Mouse (Mus musculus) lung, postnatal 0 days (tissue): ENCODE results near the gene Actl6b.

ENCODE experiments used
- CTCF ChIP-seq: IDR thresholded peaks from 2 replicates; pipeline ENCODE4 v1.5.1; 2016; ENCODE audit warnings: antibody characterized with exemption, mild to moderate bottlenecking
- EP300 ChIP-seq: IDR thresholded peaks from 2 replicates; pipeline ENCODE4 v1.6.1; 2016; ENCODE audit warnings: antibody characterized with exemption, mild to moderate bottlenecking, control low read depth

DNA sequence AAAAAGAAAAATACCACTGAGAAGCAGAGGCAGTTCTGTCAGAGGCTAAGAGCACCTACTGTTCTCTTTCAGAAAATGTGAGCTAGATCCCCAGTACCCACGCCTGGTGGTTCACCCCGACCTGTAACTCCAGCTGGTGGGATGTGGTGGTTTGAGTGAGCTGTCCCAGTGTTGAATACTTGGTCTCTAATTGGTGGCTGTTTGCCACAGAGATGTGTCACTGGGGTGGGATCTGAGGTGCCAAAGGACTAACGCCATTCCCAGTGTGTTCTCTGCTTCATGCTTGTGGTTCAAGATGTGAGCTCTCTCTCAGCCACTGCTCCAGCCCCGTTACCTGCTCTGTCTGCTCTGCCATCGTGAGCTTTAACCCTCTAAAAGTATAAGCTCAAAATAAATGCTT, 37.2 kb downstream of the Actl6b start:
- TF ChIP-seq CTCF (no peak), EP300 (no peak)
